Mouse (Mus musculus) activated CD4-positive, CD25-positive, alpha-beta regulatory T cell (primary cell): ENCODE results near the gene Adam25. TPM values are rescaled to one million over a fixed set of nuclear protein-coding genes. Genes with fewer than 3 reads are reported as not detected.

Experiments
- polyA plus RNA-seq, 2 experiments: library from polyadenylated mRNA; unstranded; fragments of 100-300 nt; shearing (Covaris generic); gene quantifications; one replicate each; pipeline ENCODE4 v1.2.1; 2017

The Adam25 gene
- not detected for polyA plus RNA-seq

GRCm38 (mm10) chr8:40751908-40752307 is at the start of gene Adam25:
TSS of gene Adam25 (plus strand) at chr8:40752208.

GRCm38 (mm10) chr8:40792973-40793372 is 41.0 kb downstream of the Adam25 start, which contains the start of gene Adam20:
TSS of gene Adam20 (plus strand) at chr8:40793273.

Other genes starting within 250 kb of the Adam25 start
- gene Adam24, start 77.1 kb upstream of the Adam25 start, polyA plus RNA-seq, result not detected
- not detected for gene Adam20, start 41.1 kb downstream of the Adam25 start, polyA plus RNA-seq
- gene Adam39, start 70.8 kb downstream of the Adam25 start, polyA plus RNA-seq, result under 1 TPM in 1 of 2 experiments, not detected in 1; 0.06 TPM